Mouse (Mus musculus) megakaryocyte, embryonic 14.5 days (primary cell): ENCODE data around the gene Olfr362.

ENCODE experiments used
- FLI1 ChIP-seq: IDR thresholded peaks from 2 replicates; pipeline ENCODE4 v1.6.1; 2012; ENCODE audit warnings: low read length, inconsistent platforms, mixed read lengths
- GATA1 ChIP-seq: IDR thresholded peaks from 3 replicates; pipeline ENCODE4 v1.6.1; 2012; ENCODE audit warnings: mixed read lengths, low read length, inconsistent platforms, borderline replicate concordance

- TF ChIP-seq GATA1 (no peak), FLI1 (no peak)
These were observed at the start of gene Olfr362 for GRCm38 (mm10) chr2:37117810-37118209.
